Mouse (Mus musculus): ENCODE measurements around the gene Hdac9. TPM values are rescaled to one million over a fixed set of nuclear protein-coding genes. Genes with fewer than 3 reads are reported as not detected.

Hdac9 gene
- polyA plus RNA-seq, 1 experiment from 2014 or later, result 1.5 TPM

DNA sequence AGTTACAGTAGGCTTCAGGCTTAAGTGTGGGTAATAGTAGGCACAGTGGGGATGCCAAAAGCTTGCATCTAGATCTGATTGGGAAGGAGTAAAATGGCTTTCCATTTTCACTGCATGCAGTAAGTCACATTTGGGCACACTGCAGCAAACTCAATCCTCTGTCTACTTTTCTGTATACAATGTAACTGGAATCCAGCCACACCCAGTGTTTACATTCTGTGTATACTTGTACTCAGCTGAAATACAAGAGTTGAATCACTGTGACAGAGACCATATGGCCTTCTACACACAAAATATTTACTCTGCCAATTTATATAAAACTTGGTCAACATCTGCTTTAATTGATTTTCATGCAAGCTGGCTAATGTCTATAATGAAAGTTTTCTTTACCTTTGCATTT, 362.1 kb downstream of the Hdac9 start:
- no peak overlapping the region for H3K27ac ChIP-seq (replicated peaks)
- ATAC-seq (ENCODE audit: low FRiP score, low TSS enrichment), result no peak
- no peak overlapping the region for H3K9ac ChIP-seq (ENCODE audit: low read length)

GRCm38 (mm10) chr12:34550268-34550667, 366.6 kb downstream of the Hdac9 start:
- no peak for DNase-seq (ENCODE audit: low spot score)
- TF ChIP-seq CTCF (IDR thresholded peaks at IDR 0.05; ENCODE audit: low read depth), result no peak
- no peak for TF ChIP-seq EP300 (optimal IDR thresholded peaks at IDR 0.05)
- Histone ChIP-seq H3K9me3 (ENCODE audit: control insufficient read depth, low read length) (no peaks in the 10 kb centered on the region), H3K27me3 (ENCODE audit: control insufficient read depth, insufficient read depth, low read length) (no peaks in the 10 kb centered on the region), H3K36me3 (ENCODE audit: control insufficient read depth, insufficient read depth, low read length) (no peaks in the 10 kb centered on the region), H3K4me1 (replicated peaks; ENCODE audit: control insufficient read depth, insufficient read depth) (no peaks in the 10 kb centered on the region), H3K27ac (replicated peaks) (no peak overlapping the region), H3K4me3 (ENCODE audit: low read depth, low read length) (no peak overlapping the region), H3K4me2 (replicated peaks; ENCODE audit: low read depth) (no peak overlapping the region), H3K9ac (ENCODE audit: low read length) (no peak overlapping the region)
- ATAC-seq (ENCODE audit: low FRiP score, low TSS enrichment), result no peak
- WGBS, result 64% methylated on average over 9 of the region's 9 CpGs

More for the DNA sequence above, 362.1 kb downstream of the Hdac9 start:
- H3K9me3 ChIP-seq (ENCODE audit: control insufficient read depth, low read length), result no peaks in the 10 kb centered on the region
- no peak for DNase-seq (ENCODE audit: low spot score)
- H3K4me3 ChIP-seq (ENCODE audit: low read depth, low read length), result no peak overlapping the region
- H3K4me1 ChIP-seq (replicated peaks; ENCODE audit: control insufficient read depth, insufficient read depth), result no peaks in the 10 kb centered on the region
- H3K27me3 ChIP-seq (ENCODE audit: control insufficient read depth, insufficient read depth, low read length), result no peaks in the 10 kb centered on the region
- no peak overlapping the region for H3K4me2 ChIP-seq (replicated peaks; ENCODE audit: low read depth)
- no peaks in the 10 kb centered on the region for H3K36me3 ChIP-seq (ENCODE audit: control insufficient read depth, insufficient read depth, low read length)
- TF ChIP-seq CTCF (IDR thresholded peaks at IDR 0.05; ENCODE audit: low read depth) (no peak), EP300 (optimal IDR thresholded peaks at IDR 0.05) (no peak)

DNA sequence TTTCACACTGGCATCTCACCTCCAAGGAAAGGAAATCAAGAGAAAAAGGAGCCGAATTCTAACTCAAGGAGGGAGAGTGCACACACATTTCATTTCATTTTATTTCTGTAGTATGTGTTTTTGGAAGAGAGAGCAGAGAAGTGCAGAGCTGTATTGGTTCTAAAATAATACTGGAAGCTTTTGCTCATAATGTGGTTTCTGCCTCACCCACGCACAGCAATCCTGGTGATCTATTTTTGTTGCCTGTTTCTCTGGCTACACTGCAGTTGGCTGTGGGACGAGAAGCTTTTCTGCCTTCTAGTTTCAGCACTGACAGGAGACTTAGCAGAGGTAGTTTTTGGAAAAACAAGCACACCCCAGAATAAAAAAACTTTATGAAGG, 387.7 kb downstream of the Hdac9 start:
- Histone ChIP-seq H3K4me3 (ENCODE audit: low read depth, low read length) (no peak overlapping the region), H3K36me3 (ENCODE audit: control insufficient read depth, insufficient read depth, low read length) (no peaks in the 10 kb centered on the region), H3K9ac (ENCODE audit: low read length) (no peak overlapping the region), H3K27ac (replicated peaks) (peak overlapping the region; percentile 63; the same call in 1 of the 2 replicates), H3K4me2 (replicated peaks; ENCODE audit: low read depth) (peak overlapping the region; percentile 50), H3K4me1 (replicated peaks; ENCODE audit: control insufficient read depth, insufficient read depth) (no peaks in the 10 kb centered on the region), H3K9me3 (ENCODE audit: control insufficient read depth, low read length) (no peaks in the 10 kb centered on the region), H3K27me3 (ENCODE audit: control insufficient read depth, insufficient read depth, low read length) (no peaks in the 10 kb centered on the region)
- TF ChIP-seq EP300 (optimal IDR thresholded peaks at IDR 0.05), result no peak
- TF ChIP-seq CTCF (IDR thresholded peaks at IDR 0.05; ENCODE audit: low read depth), result no peak
- no peak for DNase-seq (ENCODE audit: low spot score)
- ATAC-seq (ENCODE audit: low FRiP score, low TSS enrichment), result no peak; the same call in 1 of the 2 replicates
- WGBS, result 32% methylated on average over 3 of the region's 3 CpGs

- H3K9me3 ChIP-seq (ENCODE audit: control insufficient read depth, low read length), result no peaks in the 10 kb centered on the region
- no peak for TF ChIP-seq CTCF (IDR thresholded peaks at IDR 0.05; ENCODE audit: low read depth)
- H3K27me3 ChIP-seq (ENCODE audit: control insufficient read depth, insufficient read depth, low read length), result no peaks in the 10 kb centered on the region
- H3K4me2 ChIP-seq (replicated peaks; ENCODE audit: low read depth), result peak overlapping the region; percentile 50
- ATAC-seq (ENCODE audit: low FRiP score, low TSS enrichment) (peak; percentile 59; the same call in 1 of the 2 replicates), DNase-seq (ENCODE audit: low spot score) (peak; percentile 15)
- H3K4me3 ChIP-seq (ENCODE audit: low read depth, low read length), result peak overlapping the region; percentile 21
- no peaks in the 10 kb centered on the region for H3K36me3 ChIP-seq (ENCODE audit: control insufficient read depth, insufficient read depth, low read length)
- peak overlapping the region; percentile 63; the same call in 1 of the 2 replicates for H3K27ac ChIP-seq (replicated peaks)
- 14% methylated on average over 11 of the region's 11 CpGs for WGBS
- peak overlapping the region; percentile 27; the same call in 1 of the 2 replicates for H3K9ac ChIP-seq (ENCODE audit: low read length)
- no peaks in the 10 kb centered on the region for H3K4me1 ChIP-seq (replicated peaks; ENCODE audit: control insufficient read depth, insufficient read depth)
Measured at GRCm38 (mm10) chr12:34528201-34529164, 388.4 kb downstream of the Hdac9 start.

DNA sequence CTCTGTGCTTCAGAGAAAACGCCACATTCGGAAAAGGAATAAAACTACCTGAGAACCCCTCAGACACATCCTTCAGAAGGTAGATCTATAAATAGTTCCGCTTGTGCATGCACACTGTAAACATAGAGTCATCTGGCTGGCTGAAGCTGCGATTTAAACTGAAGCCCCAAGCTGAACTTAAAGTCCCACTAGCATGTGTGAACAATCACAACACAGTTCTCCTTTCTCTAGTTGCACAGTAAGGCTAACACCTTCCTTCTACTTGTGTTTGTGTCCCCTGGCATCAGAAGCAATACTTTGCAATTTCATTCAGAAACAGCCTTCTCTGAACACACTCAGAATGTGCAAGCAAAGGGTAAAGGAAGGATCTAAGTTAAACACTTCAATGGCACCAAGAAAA, 389.1 kb downstream of the Hdac9 start:
- ATAC-seq (ENCODE audit: low FRiP score, low TSS enrichment) (no peak), DNase-seq (ENCODE audit: low spot score) (no peak)
- TF ChIP-seq EP300 (optimal IDR thresholded peaks at IDR 0.05) (no peak), CTCF (IDR thresholded peaks at IDR 0.05; ENCODE audit: low read depth) (no peak)

GRCm38 (mm10) chr12:34521468-34521867, 395.4 kb downstream of the Hdac9 start:
- TF ChIP-seq CTCF (IDR thresholded peaks at IDR 0.05; ENCODE audit: low read depth), result no peak
- no peak for TF ChIP-seq EP300 (optimal IDR thresholded peaks at IDR 0.05)
- H3K27ac ChIP-seq (replicated peaks), result no peak overlapping the region
- DNase-seq (ENCODE audit: low spot score) (no peak), ATAC-seq (ENCODE audit: low FRiP score, low TSS enrichment) (no peak)
- WGBS, result 53% methylated on average over 2 of the region's 2 CpGs
- no peaks in the 10 kb centered on the region for H3K9me3 ChIP-seq (ENCODE audit: control insufficient read depth, low read length)
- H3K4me3 ChIP-seq (ENCODE audit: low read depth, low read length), result no peak overlapping the region
- H3K27me3 ChIP-seq (ENCODE audit: control insufficient read depth, insufficient read depth, low read length), result no peaks in the 10 kb centered on the region
- no peaks in the 10 kb centered on the region for H3K4me1 ChIP-seq (replicated peaks; ENCODE audit: control insufficient read depth, insufficient read depth)
- H3K4me2 ChIP-seq (replicated peaks; ENCODE audit: low read depth), result no peak overlapping the region
- H3K9ac ChIP-seq (ENCODE audit: low read length), result no peak overlapping the region
- H3K36me3 ChIP-seq (ENCODE audit: control insufficient read depth, insufficient read depth, low read length), result no peaks in the 10 kb centered on the region

More for the DNA sequence above, 389.1 kb downstream of the Hdac9 start:
- H3K9ac ChIP-seq (ENCODE audit: low read length), result no peak overlapping the region
- peak overlapping the region; percentile 21 for H3K4me3 ChIP-seq (ENCODE audit: low read depth, low read length)
- peak overlapping the region; percentile 63; the same call in 1 of the 2 replicates for H3K27ac ChIP-seq (replicated peaks)
- H3K4me2 ChIP-seq (replicated peaks; ENCODE audit: low read depth), result peak overlapping the region; percentile 50
- H3K36me3 ChIP-seq (ENCODE audit: control insufficient read depth, insufficient read depth, low read length), result no peaks in the 10 kb centered on the region
- H3K4me1 ChIP-seq (replicated peaks; ENCODE audit: control insufficient read depth, insufficient read depth), result no peaks in the 10 kb centered on the region
- H3K9me3 ChIP-seq (ENCODE audit: control insufficient read depth, low read length), result no peaks in the 10 kb centered on the region
- no peaks in the 10 kb centered on the region for H3K27me3 ChIP-seq (ENCODE audit: control insufficient read depth, insufficient read depth, low read length)
- WGBS, result 32% methylated on average over 4 of the region's 4 CpGs

Measured in stomach, postnatal 0 days (tissue).